Mouse (Mus musculus): ENCODE data around the gene Rasal2.

The Rasal2 gene

DNA sequence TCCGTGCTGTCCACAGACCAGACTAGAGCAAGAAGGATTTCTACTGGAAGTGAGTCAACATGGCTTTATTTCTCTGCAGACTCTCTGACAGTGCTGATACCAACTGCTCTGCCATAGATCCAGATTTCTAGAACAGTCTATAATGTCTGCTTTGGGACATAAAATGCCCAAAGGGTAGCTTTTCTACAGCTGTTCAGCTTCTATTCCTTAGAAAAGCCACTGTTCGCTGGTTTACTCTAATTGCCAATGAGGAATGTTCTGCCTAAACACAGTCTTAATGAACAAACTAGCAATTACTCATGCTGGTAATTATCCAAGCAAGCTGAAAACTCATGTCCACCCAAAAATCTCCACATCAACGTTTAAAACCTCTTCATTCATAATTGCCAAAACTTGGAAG is 77.6 kb downstream of the Rasal2 start:
- DNase-seq (ENCODE audit: low spot score): no peak

DNA sequence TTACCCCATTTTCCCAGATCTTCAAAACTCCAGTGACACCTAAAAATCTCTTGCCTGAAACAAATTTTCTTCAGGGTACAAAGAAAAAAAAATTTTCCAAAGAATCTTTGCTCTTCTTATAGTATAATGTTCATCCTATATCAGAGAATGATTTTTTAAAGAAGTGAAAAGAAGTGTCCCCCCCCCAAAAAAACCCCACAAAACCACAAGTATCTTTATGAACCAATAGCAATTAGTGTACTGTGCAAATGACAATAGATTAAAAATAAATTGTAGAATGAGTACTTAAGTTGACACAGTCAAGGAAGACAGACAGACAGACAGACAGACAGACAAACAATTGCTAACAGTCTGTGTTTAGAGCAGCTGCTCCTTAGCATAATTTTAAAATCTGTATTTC is 84.3 kb downstream of the Rasal2 start:
- no peak for DNase-seq (ENCODE audit: low spot score)

DNA sequence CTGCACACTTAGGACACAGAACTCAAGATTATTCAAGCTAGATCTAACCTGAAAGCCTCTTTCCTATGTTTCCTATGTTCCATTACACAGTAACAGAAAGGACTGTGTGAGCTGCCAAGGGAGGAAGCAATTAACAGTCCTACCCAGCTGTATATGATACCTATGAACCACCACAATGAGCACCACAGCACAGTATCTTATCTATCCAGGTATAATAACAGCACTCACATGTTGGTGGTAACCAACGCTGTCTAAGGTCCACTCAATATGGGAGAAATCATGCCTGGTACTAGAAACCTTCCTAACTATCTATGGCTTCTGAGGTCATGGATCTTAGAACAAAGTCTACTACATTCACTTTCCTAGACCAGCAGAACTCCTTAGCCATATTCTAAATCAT is 89.3 kb downstream of the Rasal2 start:
- no peak for DNase-seq (ENCODE audit: low spot score)

DNA sequence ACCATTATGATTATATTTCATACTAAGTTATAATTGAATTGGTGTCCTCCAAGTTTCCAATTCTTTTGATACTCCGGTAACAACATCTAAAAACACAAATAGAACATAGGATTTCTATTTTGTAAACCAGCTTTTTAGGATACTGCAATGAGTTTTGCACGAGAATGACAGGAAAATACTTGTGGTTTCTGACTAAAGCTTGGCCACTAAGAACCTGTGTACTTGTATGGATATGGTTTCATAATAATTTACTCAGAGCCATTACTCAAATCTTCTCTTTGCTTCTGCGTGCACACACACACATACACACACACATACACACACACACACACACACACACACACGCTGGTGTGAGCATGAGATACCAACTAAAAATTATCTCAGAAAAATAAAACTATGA is 93.5 kb downstream of the Rasal2 start:
- no peak for DNase-seq (ENCODE audit: low spot score)

DNA sequence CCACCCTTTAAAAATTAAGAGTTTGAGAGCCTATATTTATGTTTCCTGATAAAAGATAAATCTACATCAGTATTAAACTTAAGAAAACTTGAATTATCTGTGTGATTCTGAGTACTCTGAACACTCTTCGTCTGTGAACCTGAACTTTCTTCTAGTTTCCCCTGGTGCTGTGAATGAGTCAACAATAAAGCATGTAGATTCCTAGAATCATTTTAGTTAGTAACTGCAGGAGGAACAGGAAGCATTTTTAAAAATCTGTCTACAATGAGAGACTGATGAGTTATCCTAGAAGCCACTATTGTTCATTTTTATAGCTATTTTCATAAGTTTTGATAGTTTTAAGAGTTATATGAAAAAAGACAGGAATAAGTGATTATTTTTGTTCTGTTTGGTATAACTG is 111.1 kb downstream of the Rasal2 start:
- DNase-seq (ENCODE audit: low spot score): no peak

GRCm38 (mm10) chr1:157299559-157299958 is 112.8 kb downstream of the Rasal2 start:
- DNase-seq (ENCODE audit: low spot score): no peak

- no peak for DNase-seq (ENCODE audit: low spot score)
These were observed 113.4 kb downstream of the Rasal2 start for GRCm38 (mm10) chr1:157298990-157299389.

- DNase-seq (ENCODE audit: low spot score): no peak
These were observed 115.3 kb downstream of the Rasal2 start for GRCm38 (mm10) chr1:157297137-157297536.

DNA sequence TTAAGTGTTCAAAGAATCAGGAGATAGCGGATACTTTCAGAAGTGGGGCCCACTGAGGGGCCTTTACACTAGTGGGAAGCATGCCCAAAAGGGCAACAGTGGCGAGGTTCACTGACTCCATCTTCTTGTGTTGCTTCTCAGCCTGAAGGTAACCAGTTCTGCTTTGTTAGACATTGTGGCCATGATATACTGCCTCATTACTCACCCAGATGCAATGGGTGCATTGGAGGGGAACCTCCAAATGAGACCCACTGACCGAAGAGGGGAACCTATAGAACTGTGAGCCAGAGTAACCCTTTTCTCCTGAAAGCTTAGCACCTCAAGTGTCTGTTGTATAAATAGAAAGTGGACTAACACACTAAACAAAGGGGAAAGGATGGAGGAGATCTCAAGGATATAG is 116.5 kb downstream of the Rasal2 start:
- DNase-seq (ENCODE audit: low spot score): no peak

- DNase-seq (ENCODE audit: low spot score): no peak
These were observed 122.2 kb downstream of the Rasal2 start for GRCm38 (mm10) chr1:157290173-157290572.

- DNase-seq (ENCODE audit: low spot score): no peak
These were observed 123.1 kb downstream of the Rasal2 start for GRCm38 (mm10) chr1:157289251-157289650.

DNA sequence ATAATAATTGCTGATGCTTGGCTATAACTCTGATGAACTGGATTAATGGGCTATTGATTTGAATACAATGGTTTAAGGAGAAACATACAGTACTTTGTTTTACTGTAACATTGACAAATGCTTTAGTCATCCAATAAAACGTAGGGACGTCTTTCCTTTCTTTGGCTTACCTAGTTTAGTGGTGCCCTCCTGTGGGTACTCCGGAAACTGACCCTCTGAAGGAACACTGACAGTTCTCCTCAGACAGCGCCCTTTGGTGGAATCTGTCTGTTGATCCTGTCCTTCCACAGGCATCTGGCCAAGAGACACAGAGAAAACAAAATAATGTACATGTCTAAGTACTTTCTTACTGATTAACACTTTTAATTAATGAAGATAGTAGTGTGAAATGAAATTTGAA is 125.8 kb downstream of the Rasal2 start:
- DNase-seq (ENCODE audit: low spot score): peak; percentile 31

DNA sequence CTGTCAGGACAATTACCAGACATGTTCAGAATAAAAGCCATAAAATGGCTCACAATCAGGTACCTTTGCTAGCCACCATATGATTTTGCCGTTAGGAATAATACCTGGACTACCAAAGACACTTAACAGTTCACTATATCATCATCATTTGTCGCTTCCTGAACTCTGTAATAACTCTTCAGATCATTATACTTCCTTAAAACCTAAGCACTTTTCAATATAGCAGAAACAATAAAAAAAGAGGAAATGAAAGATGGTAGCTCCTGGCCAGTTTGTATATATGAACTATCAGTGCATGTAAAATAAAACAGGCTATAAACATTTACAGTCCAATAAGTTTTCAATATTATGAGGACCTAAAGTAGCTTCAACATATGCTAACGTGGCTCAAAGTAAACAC is 127.0 kb downstream of the Rasal2 start:
- DNase-seq (ENCODE audit: low spot score): no peak

DNA sequence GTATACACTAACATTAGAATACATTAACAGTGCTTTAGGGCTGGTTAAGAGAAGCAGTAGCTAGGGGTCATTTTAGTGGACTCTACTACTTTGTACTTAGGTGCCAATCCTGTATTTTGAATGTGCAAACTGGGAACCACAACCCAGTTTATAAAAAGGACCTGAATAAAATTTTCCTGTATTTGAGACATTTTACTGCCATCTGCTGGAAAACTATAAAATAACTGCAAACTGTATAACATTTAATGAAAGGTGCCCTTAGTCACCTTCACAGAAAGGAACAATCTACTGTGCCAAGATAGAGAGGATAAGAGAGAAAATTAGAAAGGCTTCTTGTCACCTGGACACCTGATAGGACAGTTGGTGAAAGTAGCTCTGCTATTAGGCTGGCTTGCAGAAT is 131.6 kb downstream of the Rasal2 start:
- peak; percentile 16 for DNase-seq (ENCODE audit: low spot score)

DNA sequence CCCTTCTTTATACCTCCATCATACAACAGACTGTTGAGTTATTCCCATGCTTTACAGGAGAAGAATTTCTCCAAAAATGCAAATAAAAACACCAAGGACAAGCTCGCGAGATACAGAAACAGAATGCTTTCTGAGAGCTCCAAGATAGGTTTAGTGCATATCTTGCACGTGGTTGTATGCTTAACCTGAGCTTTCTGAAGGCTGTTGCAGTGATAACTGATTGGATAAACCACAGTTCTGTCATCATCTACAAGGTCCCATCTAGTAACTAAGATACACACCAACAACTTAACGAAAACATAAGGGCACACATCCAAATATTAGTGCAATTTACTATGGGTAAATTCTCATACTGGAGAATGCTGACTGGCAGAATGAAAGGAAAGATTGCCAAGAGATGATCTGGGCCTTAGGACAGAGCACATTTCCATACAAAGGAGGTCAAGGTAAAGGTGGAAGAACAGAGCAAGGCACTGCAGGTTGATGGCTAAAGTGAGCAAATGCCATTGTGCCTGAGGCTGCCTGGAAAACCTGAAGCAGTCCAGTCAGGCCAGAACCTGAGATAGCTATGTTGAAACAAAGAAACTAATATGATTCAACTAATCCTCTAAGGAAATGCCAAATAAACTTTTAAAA is 136.6 kb downstream of the Rasal2 start:
- DNase-seq (ENCODE audit: low spot score): no peak

DNA sequence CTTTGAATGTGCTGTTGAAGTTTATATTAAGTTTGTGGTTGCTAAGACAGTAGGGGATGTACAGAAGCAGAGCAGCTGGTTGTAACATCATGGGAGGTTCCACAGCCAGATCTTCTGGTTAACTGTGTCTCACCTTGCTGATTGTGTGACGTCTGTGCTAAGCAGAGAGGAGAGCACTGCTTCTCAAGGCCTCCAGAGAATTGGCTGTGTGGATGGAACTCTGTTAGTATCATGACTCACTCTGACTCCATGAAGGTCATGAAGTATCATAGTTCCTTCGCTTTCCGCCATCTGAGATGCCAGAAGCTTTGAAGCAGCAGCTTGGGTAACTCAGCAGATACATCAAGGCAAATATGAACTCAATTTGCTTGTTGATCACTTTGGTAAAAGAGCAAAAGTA is 144.5 kb downstream of the Rasal2 start:
- no peak for DNase-seq (ENCODE audit: low spot score)

DNA sequence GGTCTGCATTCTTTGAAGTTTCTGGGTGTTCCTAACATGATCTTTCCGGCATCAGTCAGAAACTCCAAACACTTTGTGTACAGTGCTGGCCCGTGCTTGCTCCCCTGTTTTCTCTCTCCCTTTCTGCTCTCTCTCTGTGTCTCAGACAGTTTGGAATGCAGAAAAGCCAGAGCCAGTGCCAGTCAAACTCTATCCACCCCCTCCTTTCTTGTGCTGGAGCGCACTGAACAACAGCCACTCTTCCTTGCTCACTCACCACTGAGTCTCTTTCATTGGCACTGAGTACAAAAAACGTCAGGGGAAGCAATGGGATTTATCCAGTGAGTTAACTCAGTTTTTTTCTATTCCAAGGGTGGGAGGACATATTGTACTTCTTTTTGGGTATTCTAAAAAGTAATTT is 155.8 kb downstream of the Rasal2 start:
- peak; percentile 22 for DNase-seq (ENCODE audit: low spot score)

- no peak for DNase-seq (ENCODE audit: low spot score)
These were observed 156.6 kb downstream of the Rasal2 start for GRCm38 (mm10) chr1:157255776-157256175.

- no peak for DNase-seq (ENCODE audit: low spot score)
These were observed 158.6 kb downstream of the Rasal2 start for GRCm38 (mm10) chr1:157253600-157254490.

- no peak for DNase-seq (ENCODE audit: low spot score)
These were observed 164.3 kb downstream of the Rasal2 start for GRCm38 (mm10) chr1:157248112-157248511.

DNA sequence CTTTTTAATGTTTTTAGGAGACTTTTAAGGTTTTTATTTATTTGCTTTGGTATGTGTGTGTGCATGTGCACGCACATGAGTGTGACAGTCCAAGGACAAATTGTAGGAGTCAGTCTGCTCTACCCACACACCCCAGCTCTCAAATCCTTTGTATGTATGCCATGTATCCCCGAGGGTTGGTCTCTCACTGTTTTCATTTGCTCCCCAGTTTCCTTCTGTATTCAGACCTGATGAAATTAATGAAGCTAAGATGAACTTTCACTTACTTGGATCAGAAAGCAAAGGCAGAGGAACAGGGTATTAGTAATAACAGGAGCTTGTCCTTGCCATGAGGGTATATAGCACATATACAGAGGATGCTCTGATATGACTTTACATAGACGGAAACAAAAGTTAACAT is 165.1 kb downstream of the Rasal2 start:
- no peak for DNase-seq (ENCODE audit: low spot score)

GRCm38 (mm10) chr1:157246779-157247178 is 165.6 kb downstream of the Rasal2 start:
- DNase-seq (ENCODE audit: low spot score): no peak

GRCm38 (mm10) chr1:157244453-157244790 is 168.0 kb downstream of the Rasal2 start:
- no peak for DNase-seq (ENCODE audit: low spot score)
